Mouse (Mus musculus): ENCODE results near the gene Qtrt1. TPM values are rescaled to one million over a fixed set of nuclear protein-coding genes. Genes with fewer than 3 reads are reported as not detected.

Qtrt1 gene
- total RNA-seq, 2 experiments from 2014 or later = 21.1 to 25.8 TPM

Other genes with a start within 250 kb of the Qtrt1 start
- gene Pde4a, start 246.1 kb upstream of the Qtrt1 start, total RNA-seq (2021) = 10 to 100 TPM; 84.8 to 98.3 TPM
- 10 to 100 TPM; 53.4 to 58.0 TPM for gene Keap1, start 172.5 kb upstream of the Qtrt1 start, total RNA-seq (2021)
- gene S1pr5, start 163.4 kb upstream of the Qtrt1 start, total RNA-seq (2021) = 10 to 100 TPM in 1 of 2 experiments, 1 to 10 TPM in 1; 9.7 to 10.7 TPM
- 10 to 100 TPM; 46.4 to 49.9 TPM for gene Atg4d, start 146.5 kb upstream of the Qtrt1 start, total RNA-seq (2021)
- gene Kri1, start 123.9 kb upstream of the Qtrt1 start, total RNA-seq (2021) = 10 to 100 TPM; 36.8 to 38.5 TPM
- gene Cdkn2d, start 120.4 kb upstream of the Qtrt1 start, total RNA-seq (2021) = 10 to 100 TPM; 52.9 to 61.6 TPM
- gene Ap1m2, start 99.5 kb upstream of the Qtrt1 start, total RNA-seq (2021) = 1 to 10 TPM; 1.6 TPM
- 10 to 100 TPM; 40.3 to 50.5 TPM for gene Slc44a2, start 91.1 kb upstream of the Qtrt1 start, total RNA-seq (2021)
- 10 to 100 TPM; 79.2 to 81.4 TPM for gene Ilf3, start 44.0 kb upstream of the Qtrt1 start, total RNA-seq (2021)
- gene Dnm2, start 13.1 kb downstream of the Qtrt1 start, total RNA-seq (2021) = 10 to 100 TPM; 50.5 to 53.1 TPM
- gene Tmed1, start 98.4 kb downstream of the Qtrt1 start, total RNA-seq (2021) = 10 to 100 TPM; 12.9 to 13.7 TPM
- under 1 TPM; 0.28 to 0.37 TPM for gene AB124611, start 114.3 kb downstream of the Qtrt1 start, total RNA-seq (2021)
- 10 to 100 TPM; 73.8 to 74.8 TPM for gene Carm1, start 135.1 kb downstream of the Qtrt1 start, total RNA-seq (2021)
- 10 to 100 TPM; 51.8 to 55.1 TPM for gene Timm29, start 180.9 kb downstream of the Qtrt1 start, total RNA-seq (2021)
- gene Yipf2, start 181.0 kb downstream of the Qtrt1 start, total RNA-seq (2021) = 10 to 100 TPM; 22.5 to 23.4 TPM
- 100 to 1,000 TPM; 108 to 114 TPM for gene Smarca4, start 204.3 kb downstream of the Qtrt1 start, total RNA-seq (2021)

Data from left cerebral cortex, adult 18-20 months (tissue).